Mouse (Mus musculus): ENCODE data around the gene Prr14. TPM values are rescaled to one million over a fixed set of nuclear protein-coding genes. Genes with fewer than 3 reads are reported as not detected.

Gene Prr14
- polyA plus RNA-seq, 1 experiment from 2014 or later: 40.5 TPM

GRCm38 (mm10) chr7:127519284-127519683, 59.9 kb downstream of the Prr14 start, which contains the start of gene Gm42715:
TSS of gene Gm42715 (plus strand) at chr7:127519584.
- WGBS: 96% methylated on average over 3 of the region's 3 CpGs
- peaks cover 62% of the 10 kb centered on the region for H3K36me3 ChIP-seq (replicated peaks)
- H3K9ac ChIP-seq: no peak within 1 kb of the TSS

More at GRCm38 (mm10) chr7:127519284-127519683, 59.9 kb downstream of the Prr14 start, which contains the start of gene Gm42715:
- ATAC-seq (replicated peaks): no peak
- no peaks in the 10 kb centered on the region for H3K27me3 ChIP-seq (replicated peaks)
- no peak within 1 kb of the TSS for H3K4me3 ChIP-seq
- H3K4me1 ChIP-seq: no peaks in the 10 kb centered on the region; the same call in 1 of the 2 replicates
- no peak within 1 kb of the TSS for H3K27ac ChIP-seq
- no peaks in the 10 kb centered on the region for H3K9me3 ChIP-seq
- H3K4me2 ChIP-seq: no peak within 1 kb of the TSS

Small RNA genes lying within 50 kb of the gene (microRNA-seq; reads per million reads assigned to microRNA genes)
- gene Gm47278: not detected
- 0.55 reads per million for gene Mir7060

Other genes starting within 250 kb of the Prr14 start
- 63.7 and 64.1 TPM in 2 replicates for gene Zfp553, start 226.6 kb upstream of the Prr14 start, polyA plus RNA-seq (2015; fragmentation: Nextera tagmentation; extraction: Ambion mirVana)
- gene Sept1, start 226.5 kb upstream of the Prr14 start, polyA plus RNA-seq (2015; fragmentation: Nextera tagmentation; extraction: Ambion mirVana): 17.0 and 18.2 TPM in 2 replicates
- gene Zfp771, start 215.3 kb upstream of the Prr14 start, polyA plus RNA-seq (2015; fragmentation: Nextera tagmentation; extraction: Ambion mirVana): 72.0 and 73.1 TPM in 2 replicates
- gene Dctpp1, start 198.9 kb upstream of the Prr14 start, polyA plus RNA-seq (2015; fragmentation: Nextera tagmentation; extraction: Ambion mirVana): 114 and 118 TPM in 2 replicates
- 59.9 and 62.3 TPM in 2 replicates for gene Sephs2, start 185.6 kb upstream of the Prr14 start, polyA plus RNA-seq (2015; fragmentation: Nextera tagmentation; extraction: Ambion mirVana)
- 0.19 and 0.37 TPM in 2 replicates for gene Itgal, start 163.4 kb upstream of the Prr14 start, polyA plus RNA-seq (2015; fragmentation: Nextera tagmentation; extraction: Ambion mirVana)
- 19.1 and 19.2 TPM in 2 replicates for gene Zfp768, start 114.0 kb upstream of the Prr14 start, polyA plus RNA-seq (2015; fragmentation: Nextera tagmentation; extraction: Ambion mirVana)
- 10.3 and 10.5 TPM in 2 replicates for gene Zfp747, start 83.6 kb upstream of the Prr14 start, polyA plus RNA-seq (2015; fragmentation: Nextera tagmentation; extraction: Ambion mirVana)
- gene 9130019O22Rik, start 72.4 kb upstream of the Prr14 start, polyA plus RNA-seq (2015; fragmentation: Nextera tagmentation; extraction: Ambion mirVana): 5.2 and 6.6 TPM in 2 replicates
- 6.3 and 6.6 TPM in 2 replicates for gene E430018J23Rik, start 66.0 kb upstream of the Prr14 start, polyA plus RNA-seq (2015; fragmentation: Nextera tagmentation; extraction: Ambion mirVana)
- gene Zfp764, start 52.8 kb upstream of the Prr14 start, polyA plus RNA-seq (2015; fragmentation: Nextera tagmentation; extraction: Ambion mirVana): 5.7 and 6.4 TPM in 2 replicates
- 32.0 and 34.2 TPM in 2 replicates for gene Zfp688, start 37.5 kb upstream of the Prr14 start, polyA plus RNA-seq (2015; fragmentation: Nextera tagmentation; extraction: Ambion mirVana)
- 16.1 and 16.4 TPM in 2 replicates for gene Zfp689, start 10.5 kb upstream of the Prr14 start, polyA plus RNA-seq (2015; fragmentation: Nextera tagmentation; extraction: Ambion mirVana)
- gene Fbrs, start 19.6 kb downstream of the Prr14 start, polyA plus RNA-seq (2015; fragmentation: Nextera tagmentation; extraction: Ambion mirVana): 13.8 and 15.9 TPM in 2 replicates
- gene Srcap, start 52.4 kb downstream of the Prr14 start, polyA plus RNA-seq (2015; fragmentation: Nextera tagmentation; extraction: Ambion mirVana): 60.4 and 68.0 TPM in 2 replicates
- gene Gm42715, start 60.0 kb downstream of the Prr14 start, polyA plus RNA-seq (2015; fragmentation: Nextera tagmentation; extraction: Ambion mirVana): 17.4 and 17.5 TPM in 2 replicates
- 5.7 and 6.3 TPM in 2 replicates for gene Tmem265, start 101.8 kb downstream of the Prr14 start, polyA plus RNA-seq (2015; fragmentation: Nextera tagmentation; extraction: Ambion mirVana)
- gene Phkg2, start 113.7 kb downstream of the Prr14 start, polyA plus RNA-seq (2015; fragmentation: Nextera tagmentation; extraction: Ambion mirVana): 60.0 and 61.0 TPM in 2 replicates
- gene Ccdc189, start 129.0 kb downstream of the Prr14 start, polyA plus RNA-seq (2015; fragmentation: Nextera tagmentation; extraction: Ambion mirVana): 10.8 and 10.9 TPM in 2 replicates
- gene Rnf40, start 129.2 kb downstream of the Prr14 start, polyA plus RNA-seq (2015; fragmentation: Nextera tagmentation; extraction: Ambion mirVana): 47.9 and 51.1 TPM in 2 replicates
- 25.5 and 26.6 TPM in 2 replicates for gene Zfp629, start 156.2 kb downstream of the Prr14 start, polyA plus RNA-seq (2015; fragmentation: Nextera tagmentation; extraction: Ambion mirVana)
- 52.9 and 59.2 TPM in 2 replicates for gene Bcl7c, start 249.3 kb downstream of the Prr14 start, polyA plus RNA-seq (2015; fragmentation: Nextera tagmentation; extraction: Ambion mirVana)

Data from midbrain, embryonic 15.5 days (tissue).